Mouse (Mus musculus) kidney, postnatal 10 days (tissue): ENCODE data around the gene Hoxc9.

ENCODE experiments used
- DNase-seq: peaks from one replicate; pipeline ENCODE4 v3.0.0; 2021; ENCODE audit warnings: mixed read lengths

The Hoxc9 gene

GRCm38 (mm10) chr15:103027266-103028235 is 51.3 kb downstream of the Hoxc9 start:
- DNase-seq: no peak

DNA sequence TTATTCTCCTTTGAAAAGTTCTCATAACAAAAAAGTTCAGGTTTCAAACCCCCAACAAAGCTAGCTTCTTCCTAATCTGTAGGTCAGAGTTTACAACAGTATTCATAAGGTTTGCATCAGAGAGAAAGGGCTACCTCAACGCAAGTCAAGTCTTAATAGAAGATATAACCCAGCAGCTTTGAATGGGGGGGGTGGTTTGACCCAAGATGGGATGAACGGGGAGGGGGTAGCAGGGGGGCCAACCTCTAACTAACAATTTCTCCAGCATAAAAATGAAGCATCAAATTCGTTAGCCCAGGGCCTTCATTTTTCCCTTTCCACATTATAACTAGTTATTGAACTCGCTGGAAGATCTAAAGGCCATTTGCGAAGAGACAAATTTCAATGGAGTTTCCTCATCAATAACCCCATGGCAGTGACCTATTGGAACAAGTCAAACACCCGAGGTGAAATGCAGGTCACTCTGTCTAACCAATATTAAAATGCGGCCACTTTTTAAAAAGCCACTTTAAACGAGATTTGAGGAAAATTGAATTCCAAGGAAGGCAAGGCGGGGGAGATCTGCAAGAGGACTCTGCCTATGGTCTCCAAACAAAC is 52.8 kb downstream of the Hoxc9 start:
- no peak for DNase-seq

DNA sequence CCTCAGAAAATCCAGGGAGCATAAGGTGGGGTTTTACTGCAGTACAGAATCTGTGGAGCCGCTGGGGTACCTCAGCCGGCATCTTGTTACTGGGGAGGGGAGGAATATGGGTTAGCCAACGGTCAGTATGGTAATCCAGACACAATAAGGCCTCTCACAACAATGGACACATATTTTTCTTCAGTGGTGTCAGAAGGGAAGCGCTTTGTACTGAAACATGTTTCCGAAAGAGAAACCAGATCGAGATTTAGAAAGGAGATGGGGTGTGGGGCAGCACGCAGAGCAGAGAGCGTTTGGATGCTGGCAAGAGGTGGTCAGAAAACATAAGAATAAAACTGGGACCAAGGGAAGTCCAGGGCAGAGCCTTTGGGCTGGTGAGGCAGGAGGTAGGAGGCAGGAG is 53.9 kb downstream of the Hoxc9 start:
- no peak for DNase-seq

DNA sequence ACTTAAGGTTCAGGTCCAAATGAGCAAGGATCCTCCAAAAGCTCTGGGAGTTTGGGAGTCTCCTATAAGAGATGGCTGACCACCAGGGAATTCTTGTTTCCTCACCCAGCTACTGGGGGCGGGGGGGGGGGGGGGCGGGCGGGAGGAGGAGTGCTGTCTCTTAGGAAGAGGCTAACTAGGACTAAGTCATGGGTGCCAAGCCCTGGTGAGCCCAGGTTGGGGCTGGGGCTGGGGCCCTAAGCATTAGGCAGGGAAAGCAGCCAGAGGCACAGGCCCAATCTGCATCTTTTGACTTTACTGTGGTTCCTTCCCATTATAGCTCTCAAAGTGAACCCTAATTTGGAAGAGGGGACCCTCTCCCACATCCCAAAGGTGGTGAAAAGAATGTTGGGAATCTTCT is 55.9 kb downstream of the Hoxc9 start:
- DNase-seq: no peak

GRCm38 (mm10) chr15:103032646-103033575 is 56.7 kb downstream of the Hoxc9 start:
- peak; percentile 56 for DNase-seq

DNA sequence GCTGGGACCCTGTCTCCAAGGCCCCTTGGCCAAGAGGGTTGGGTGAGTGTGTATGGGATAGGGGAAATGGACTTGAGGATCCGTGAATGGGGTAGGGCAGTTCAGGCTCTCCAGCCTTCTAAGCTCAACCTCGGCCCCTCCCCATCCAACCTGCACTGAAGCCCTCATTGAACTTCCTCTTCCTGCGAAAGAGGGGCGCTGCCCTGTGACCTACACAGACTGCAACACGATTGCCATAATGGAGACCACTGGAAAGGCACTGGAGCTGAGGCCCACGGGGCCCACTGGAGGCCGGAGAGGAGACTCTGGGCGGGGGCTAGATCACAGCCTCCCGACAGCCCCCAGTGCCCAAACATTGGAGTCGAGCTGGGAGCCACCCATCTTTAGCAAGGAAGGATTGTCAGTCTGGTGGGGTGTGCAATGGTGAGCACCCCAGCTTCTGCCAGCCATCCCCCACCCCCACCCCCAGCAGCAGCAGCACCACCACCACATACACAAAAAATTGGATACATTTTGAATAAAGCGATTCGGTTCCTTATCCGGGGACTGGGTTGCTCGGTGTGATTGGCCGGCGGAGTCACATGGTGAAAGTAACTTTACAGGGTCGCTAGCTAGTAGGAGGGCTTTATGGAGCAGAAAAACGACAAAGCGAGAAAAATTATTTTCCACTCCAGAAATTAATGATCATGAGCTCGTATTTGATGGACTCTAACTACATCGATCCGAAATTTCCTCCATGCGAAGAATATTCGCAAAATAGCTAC is 58.0 kb downstream of the Hoxc9 start:
- peak; percentile 53 for DNase-seq
